Mouse (Mus musculus): Measurements from ENCODE around the gene Bex2. TPM values are rescaled to one million over a fixed set of nuclear protein-coding genes. Genes with fewer than 3 reads are reported as not detected.
"Not testable (repeated sequence)": the region's sequence is repeated elsewhere in the genome, so short reads cannot be mapped to it uniquely, and the experiment has no call there.

Gene Bex2
- not detected for total RNA-seq (2018; cell fraction: chromatin; rRNA removed)
- total RNA-seq (2018; cell fraction: cytosol; rRNA removed): not detected
- not detected for total RNA-seq (2018; cell fraction: nucleus; rRNA removed)
- not detected in 3 replicates for polyA plus RNA-seq (2018)

- H3K36me3 ChIP-seq (ENCODE audit: inconsistent target); H3K79me2 ChIP-seq (ENCODE audit: inconsistent target); H3K27ac ChIP-seq; H3K4me3 ChIP-seq (ENCODE audit: inconsistent target): not testable (repeated sequence)
- WGBS (ENCODE audit: missing documents): no CpG with 5 or more reads among the region's 32 CpGs
These were observed at the start of gene Bex2 for GRCm38 (mm10) chrX:136068020-136068419. Gene Bex2, minus strand, starts transcription at chrX:136068236.

GRCm38 (mm10) chrX:136115419-136115961 lies 47.5 kb upstream of the Bex2 start:
- Histone ChIP-seq H3K36me3 (ENCODE audit: inconsistent target) (no peaks in the 10 kb centered on the region), H3K79me2 (ENCODE audit: inconsistent target) (no peaks in the 10 kb centered on the region), H3K4me3 (ENCODE audit: inconsistent target) (no peak overlapping the region), H3K27ac (no peak overlapping the region)
- WGBS (ENCODE audit: missing documents): 38% methylated on average over 17 of the region's 23 CpGs

GRCm38 (mm10) chrX:136115015-136115414 lies 47.0 kb upstream of the Bex2 start:
- WGBS (ENCODE audit: missing documents): 20% methylated on average over 3 of the region's 4 CpGs

GRCm38 (mm10) chrX:136107942-136108341 lies 39.9 kb upstream of the Bex2 start:
- H3K27ac ChIP-seq: no peak overlapping the region
- 60% methylated on average over 5 of the region's 6 CpGs for WGBS (ENCODE audit: missing documents)
- H3K4me3 ChIP-seq (ENCODE audit: inconsistent target): no peak overlapping the region
- no peaks in the 10 kb centered on the region for H3K79me2 ChIP-seq (ENCODE audit: inconsistent target)
- no peaks in the 10 kb centered on the region for H3K36me3 ChIP-seq (ENCODE audit: inconsistent target)

More at GRCm38 (mm10) chrX:136115015-136115414, 47.0 kb upstream of the Bex2 start:
- Histone ChIP-seq H3K36me3 (ENCODE audit: inconsistent target) (no peaks in the 10 kb centered on the region), H3K4me3 (ENCODE audit: inconsistent target) (no peak overlapping the region), H3K27ac (no peak overlapping the region), H3K79me2 (ENCODE audit: inconsistent target) (no peaks in the 10 kb centered on the region)

GRCm38 (mm10) chrX:136104724-136105088 lies 36.7 kb upstream of the Bex2 start:
- H3K4me3 ChIP-seq (ENCODE audit: inconsistent target): no peak overlapping the region
- H3K27ac ChIP-seq: no peak overlapping the region
- H3K79me2 ChIP-seq (ENCODE audit: inconsistent target): no peaks in the 10 kb centered on the region
- no peaks in the 10 kb centered on the region for H3K36me3 ChIP-seq (ENCODE audit: inconsistent target)
- 77% methylated on average over 3 of the region's 3 CpGs for WGBS (ENCODE audit: missing documents)

- Histone ChIP-seq H3K79me2 (ENCODE audit: inconsistent target) (no peaks in the 10 kb centered on the region), H3K27ac (no peak overlapping the region), H3K4me3 (ENCODE audit: inconsistent target) (no peak overlapping the region), H3K36me3 (ENCODE audit: inconsistent target) (no peaks in the 10 kb centered on the region)
- 76% methylated on average over 4 of the region's 4 CpGs for WGBS (ENCODE audit: missing documents)
These were observed 36.1 kb upstream of the Bex2 start for GRCm38 (mm10) chrX:136104046-136104723.

- Histone ChIP-seq H3K36me3 (ENCODE audit: inconsistent target) (no peaks in the 10 kb centered on the region), H3K4me3 (ENCODE audit: inconsistent target) (no peak overlapping the region), H3K27ac (no peak overlapping the region), H3K79me2 (ENCODE audit: inconsistent target) (no peaks in the 10 kb centered on the region)
- 70% methylated on average over 2 of the region's 2 CpGs for WGBS (ENCODE audit: missing documents)
These were observed 26.4 kb upstream of the Bex2 start for GRCm38 (mm10) chrX:136094421-136094820.

- Histone ChIP-seq H3K27ac (no peak overlapping the region), H3K79me2 (ENCODE audit: inconsistent target) (no peaks in the 10 kb centered on the region), H3K36me3 (ENCODE audit: inconsistent target) (no peaks in the 10 kb centered on the region), H3K4me3 (ENCODE audit: inconsistent target) (no peak overlapping the region)
- WGBS (ENCODE audit: missing documents): 34% methylated on average over 2 of the region's 2 CpGs
These were observed 24.7 kb upstream of the Bex2 start for GRCm38 (mm10) chrX:136092497-136093279.

- H3K36me3 ChIP-seq (ENCODE audit: inconsistent target): no peaks in the 10 kb centered on the region
- H3K79me2 ChIP-seq (ENCODE audit: inconsistent target): no peaks in the 10 kb centered on the region
- 83% methylated on average over 9 of the region's 9 CpGs for WGBS (ENCODE audit: missing documents)
- no peak within 1 kb of the TSS for H3K27ac ChIP-seq
- no peak within 1 kb of the TSS for H3K4me3 ChIP-seq (ENCODE audit: inconsistent target)
These were observed 17.1 kb upstream of the Bex2 start, which contains the start of gene Nxf3 for GRCm38 (mm10) chrX:136085155-136085554. Gene Nxf3, minus strand, starts transcription at chrX:136085255.

GRCm38 (mm10) chrX:136067201-136067991 lies 640 bp downstream of the Bex2 start:
- WGBS (ENCODE audit: missing documents): 30% methylated on average over 2 of the region's 48 CpGs
- H3K4me3 ChIP-seq (ENCODE audit: inconsistent target); H3K36me3 ChIP-seq (ENCODE audit: inconsistent target); H3K79me2 ChIP-seq (ENCODE audit: inconsistent target); H3K27ac ChIP-seq: not testable (repeated sequence)

- Histone ChIP-seq H3K27ac (no peak overlapping the region), H3K79me2 (ENCODE audit: inconsistent target) (no peaks in the 10 kb centered on the region), H3K4me3 (ENCODE audit: inconsistent target) (no peak overlapping the region), H3K36me3 (ENCODE audit: inconsistent target) (no peaks in the 10 kb centered on the region)
- WGBS (ENCODE audit: missing documents): 90% methylated on average over 1 of the region's 1 CpGs
These were observed 7.3 kb downstream of the Bex2 start for GRCm38 (mm10) chrX:136060698-136061097.

- Histone ChIP-seq H3K4me3 (ENCODE audit: inconsistent target) (no peak overlapping the region), H3K79me2 (ENCODE audit: inconsistent target) (no peaks in the 10 kb centered on the region), H3K36me3 (ENCODE audit: inconsistent target) (no peaks in the 10 kb centered on the region), H3K27ac (no peak overlapping the region)
- WGBS (ENCODE audit: missing documents): 84% methylated on average over 2 of the region's 2 CpGs
These were observed 16.8 kb downstream of the Bex2 start for GRCm38 (mm10) chrX:136051219-136051618.

GRCm38 (mm10) chrX:136047528-136047927 lies 20.5 kb downstream of the Bex2 start:
- Histone ChIP-seq H3K79me2 (ENCODE audit: inconsistent target) (no peaks in the 10 kb centered on the region), H3K27ac (no peak overlapping the region), H3K4me3 (ENCODE audit: inconsistent target) (no peak overlapping the region), H3K36me3 (ENCODE audit: inconsistent target) (no peaks in the 10 kb centered on the region)
- WGBS (ENCODE audit: missing documents): 19% methylated on average over 4 of the region's 5 CpGs

GRCm38 (mm10) chrX:136043726-136044125 lies 24.3 kb downstream of the Bex2 start:
- H3K79me2 ChIP-seq (ENCODE audit: inconsistent target): no peaks in the 10 kb centered on the region

More at GRCm38 (mm10) chrX:136043726-136044125, 24.3 kb downstream of the Bex2 start:
- Histone ChIP-seq H3K27ac (no peak overlapping the region), H3K4me3 (ENCODE audit: inconsistent target) (no peak overlapping the region), H3K36me3 (ENCODE audit: inconsistent target) (no peaks in the 10 kb centered on the region)
- 100% methylated on average over 1 of the region's 1 CpGs for WGBS (ENCODE audit: missing documents)
